Mouse (Mus musculus): ENCODE data around the gene Rgs16. TPM values are rescaled to one million over a fixed set of nuclear protein-coding genes. Genes with fewer than 3 reads are reported as not detected.
A peak's percentile ranks its signal among the peaks of the same experiment; 100 is the strongest.

The Rgs16 gene
- total and polyA plus RNA-seq, 2 experiments = 3.9 to 125 TPM

GRCm38 (mm10) chr1:153742374-153743155 lies 2.4 kb downstream of the Rgs16 start:
- DNase-seq (ENCODE audit: extremely low read depth, low read depth, low spot score) = peak; percentile 58
- WGBS = 32% methylated on average over 11 of the region's 11 CpGs
- H3K27ac ChIP-seq (replicated peaks; ENCODE audit: insufficient read depth, low read depth, low read length) = no peak overlapping the region; the same call in 1 of the 2 replicates
- no peaks in the 10 kb centered on the region for H3K79me2 ChIP-seq (ENCODE audit: control insufficient read depth, insufficient read depth, low read length)
- H3K27me3 ChIP-seq (ENCODE audit: control insufficient read depth, insufficient read depth, low read length) = no peaks in the 10 kb centered on the region
- H3K4me3 ChIP-seq (ENCODE audit: insufficient read depth, low read depth, low read length) = peak overlapping the region; percentile 6
- H3K9ac ChIP-seq (ENCODE audit: low read depth, low read length) = peak overlapping the region; percentile 22; the same call in 1 of the 2 replicates
- H3K36me3 ChIP-seq (ENCODE audit: control insufficient read depth, insufficient read depth, low read length) = peaks cover 11% of the 10 kb centered on the region; the same call in 1 of the 2 replicates
- peaks cover 13% of the 10 kb centered on the region for H3K4me1 ChIP-seq (ENCODE audit: control insufficient read depth, insufficient read depth, low read length)
- TF ChIP-seq POLR2A (IDR thresholded peaks at IDR 0.05; ENCODE audit: extremely low read depth, insufficient read depth, low read length) (no peak), CTCF (IDR thresholded peaks at IDR 0.05; ENCODE audit: low read depth, low read length) (peak; percentile 76)

DNA sequence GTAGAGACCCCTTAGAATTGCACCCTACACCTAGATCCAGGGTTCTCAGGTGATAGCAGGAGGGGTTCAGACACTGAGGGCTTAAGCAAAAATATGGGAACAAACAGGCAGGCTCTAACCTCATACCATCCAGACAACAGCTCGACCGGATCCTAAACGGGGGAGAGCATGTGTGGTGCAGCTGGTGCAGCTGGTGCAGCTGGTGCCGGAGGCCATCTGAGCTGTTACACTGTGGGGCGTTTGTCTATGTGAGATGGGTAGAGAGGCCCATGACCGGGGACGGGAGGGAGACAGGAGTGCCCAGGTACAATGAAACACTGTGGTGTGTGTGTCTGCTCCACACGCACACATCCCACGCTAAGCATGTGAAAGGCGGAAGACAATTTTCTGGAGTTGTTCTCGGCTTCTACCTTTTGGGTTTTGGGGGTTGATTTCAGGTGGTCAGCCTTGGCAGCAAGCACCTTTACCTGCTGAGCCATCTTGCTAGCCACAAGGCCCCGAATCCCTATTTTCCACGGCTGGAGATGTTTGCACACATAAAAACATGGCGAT lies 6.0 kb downstream of the Rgs16 start:
- DNase-seq (ENCODE audit: extremely low read depth, low read depth, low spot score) = no peak
- Histone ChIP-seq H3K79me2 (ENCODE audit: control insufficient read depth, insufficient read depth, low read length) (no peaks in the 10 kb centered on the region), H3K4me1 (ENCODE audit: control insufficient read depth, insufficient read depth, low read length) (peaks cover 12% of the 10 kb centered on the region), H3K4me3 (ENCODE audit: insufficient read depth, low read depth, low read length) (no peak overlapping the region), H3K27me3 (ENCODE audit: control insufficient read depth, insufficient read depth, low read length) (no peaks in the 10 kb centered on the region), H3K36me3 (ENCODE audit: control insufficient read depth, insufficient read depth, low read length) (peaks cover 11% of the 10 kb centered on the region; the same call in 1 of the 2 replicates), H3K9ac (ENCODE audit: low read depth, low read length) (no peak overlapping the region), H3K27ac (replicated peaks; ENCODE audit: insufficient read depth, low read depth, low read length) (no peak overlapping the region; the same call in 1 of the 2 replicates)
- TF ChIP-seq CTCF (IDR thresholded peaks at IDR 0.05; ENCODE audit: low read depth, low read length) = no peak
- no peak for TF ChIP-seq POLR2A (IDR thresholded peaks at IDR 0.05; ENCODE audit: extremely low read depth, insufficient read depth, low read length)
- 74% methylated on average over 14 of the region's 14 CpGs for WGBS

GRCm38 (mm10) chr1:153746728-153747127 lies 6.6 kb downstream of the Rgs16 start:
- Histone ChIP-seq H3K79me2 (ENCODE audit: control insufficient read depth, insufficient read depth, low read length) (no peaks in the 10 kb centered on the region), H3K9ac (ENCODE audit: low read depth, low read length) (no peak overlapping the region), H3K36me3 (ENCODE audit: control insufficient read depth, insufficient read depth, low read length) (peaks cover 9% of the 10 kb centered on the region; the same call in 1 of the 2 replicates), H3K4me1 (ENCODE audit: control insufficient read depth, insufficient read depth, low read length) (peaks cover 12% of the 10 kb centered on the region), H3K27ac (replicated peaks; ENCODE audit: insufficient read depth, low read depth, low read length) (no peak overlapping the region), H3K4me3 (ENCODE audit: insufficient read depth, low read depth, low read length) (no peak overlapping the region), H3K27me3 (ENCODE audit: control insufficient read depth, insufficient read depth, low read length) (no peaks in the 10 kb centered on the region)
- TF ChIP-seq POLR2A (IDR thresholded peaks at IDR 0.05; ENCODE audit: extremely low read depth, insufficient read depth, low read length) = no peak
- peak; percentile 93 for TF ChIP-seq CTCF (IDR thresholded peaks at IDR 0.05; ENCODE audit: low read depth, low read length)
- DNase-seq (ENCODE audit: extremely low read depth, low read depth, low spot score) = peak; percentile 34
- under 1% methylated on average over 12 of the region's 12 CpGs for WGBS

GRCm38 (mm10) chr1:153747861-153748530 lies 7.8 kb downstream of the Rgs16 start:
- WGBS = 69% methylated on average over 12 of the region's 12 CpGs

GRCm38 (mm10) chr1:153748549-153748948 lies 8.4 kb downstream of the Rgs16 start:
- H3K36me3 ChIP-seq (ENCODE audit: control insufficient read depth, insufficient read depth, low read length) = peaks cover 3% of the 10 kb centered on the region; the same call in 1 of the 2 replicates
- H3K27me3 ChIP-seq (ENCODE audit: control insufficient read depth, insufficient read depth, low read length) = no peaks in the 10 kb centered on the region
- H3K9ac ChIP-seq (ENCODE audit: low read depth, low read length) = no peak overlapping the region
- H3K4me3 ChIP-seq (ENCODE audit: insufficient read depth, low read depth, low read length) = no peak overlapping the region
- no peak for DNase-seq (ENCODE audit: extremely low read depth, low read depth, low spot score)
- no peak for TF ChIP-seq CTCF (IDR thresholded peaks at IDR 0.05; ENCODE audit: low read depth, low read length)
- TF ChIP-seq POLR2A (IDR thresholded peaks at IDR 0.05; ENCODE audit: extremely low read depth, insufficient read depth, low read length) = no peak
- 0 out of 2 replicates have a peak overlapping the region, but pooled peaks have one; percentile 19 for H3K27ac ChIP-seq (replicated peaks; ENCODE audit: insufficient read depth, low read depth, low read length)
- H3K79me2 ChIP-seq (ENCODE audit: control insufficient read depth, insufficient read depth, low read length) = no peaks in the 10 kb centered on the region
- H3K4me1 ChIP-seq (ENCODE audit: control insufficient read depth, insufficient read depth, low read length) = peaks cover 8% of the 10 kb centered on the region
- WGBS = 25% methylated on average over 1 of the region's 1 CpGs

More at GRCm38 (mm10) chr1:153747861-153748530, 7.8 kb downstream of the Rgs16 start:
- H3K27me3 ChIP-seq (ENCODE audit: control insufficient read depth, insufficient read depth, low read length) = no peaks in the 10 kb centered on the region
- peaks cover 10% of the 10 kb centered on the region for H3K4me1 ChIP-seq (ENCODE audit: control insufficient read depth, insufficient read depth, low read length)
- no peak overlapping the region for H3K4me3 ChIP-seq (ENCODE audit: insufficient read depth, low read depth, low read length)
- H3K79me2 ChIP-seq (ENCODE audit: control insufficient read depth, insufficient read depth, low read length) = no peaks in the 10 kb centered on the region
- H3K27ac ChIP-seq (replicated peaks; ENCODE audit: insufficient read depth, low read depth, low read length) = 0 out of 2 replicates have a peak overlapping the region, but pooled peaks have one; percentile 19
- DNase-seq (ENCODE audit: extremely low read depth, low read depth, low spot score) = no peak
- TF ChIP-seq POLR2A (IDR thresholded peaks at IDR 0.05; ENCODE audit: extremely low read depth, insufficient read depth, low read length) = no peak
- TF ChIP-seq CTCF (IDR thresholded peaks at IDR 0.05; ENCODE audit: low read depth, low read length) = no peak
- H3K9ac ChIP-seq (ENCODE audit: low read depth, low read length) = no peak overlapping the region
- H3K36me3 ChIP-seq (ENCODE audit: control insufficient read depth, insufficient read depth, low read length) = peaks cover 7% of the 10 kb centered on the region; the same call in 1 of the 2 replicates

Data from liver, adult 2 months (tissue).